Mouse (Mus musculus): ENCODE results near the gene Irf7.

GRCm38 (mm10) chr7:141294479-141294878 lies 28.2 kb upstream of the Irf7 start:
- TF ChIP-seq POLR2A (IDR thresholded peaks at IDR 0.05; ENCODE audit: control insufficient read depth, extremely low read depth, insufficient read depth, low read length, poor library complexity) (no peak), CTCF (IDR thresholded peaks at IDR 0.05; ENCODE audit: borderline replicate concordance, control insufficient read depth, extremely low read depth, insufficient read depth, low read length, poor library complexity) (no peak)
